Mouse (Mus musculus) liver, embryonic 14.5 days (tissue): ENCODE data around the gene Actn2. TPM values are rescaled to one million over a fixed set of nuclear protein-coding genes. Genes with fewer than 3 reads are reported as not detected.

ENCODE experiments used
- ATAC-seq: fragments of 200-750 bp; cut with Nextera tagmentation; 2 replicates; pipeline ENCODE4 v1.8.0; 2017; ENCODE audit warnings: moderate number of reproducible peaks, mild to moderate bottlenecking, moderate library complexity; ENCODE audit not compliant: insufficient read depth
- DNase-seq, 3 experiments: peaks; one replicate each; pipeline ENCODE4 v3.0.0-alpha.2; 2012 to 2013; ENCODE audit warnings: low read depth in 3 of 3, low spot score in 3 of 3
- H3K27ac ChIP-seq: fragments of 300-500 bp; sonication (generic); 2 replicates; pipeline ENCODE4 v1.5.1; 2014; ENCODE audit warnings: moderate library complexity, mild to moderate bottlenecking, control low read depth, inconsistent platforms
- H3K27me3 ChIP-seq: fragments of 300-500 bp; sonication (generic); 2 replicates; pipeline ENCODE4 v1.6.1; 2014; ENCODE audit warnings: mild to moderate bottlenecking, low read length, moderate library complexity; ENCODE audit not compliant: control insufficient read depth, insufficient read depth
- H3K36me3 ChIP-seq: fragments of 300-500 bp; sonication (generic); replicated peaks from 2 replicates; pipeline ENCODE4 v1.6.1; 2014; ENCODE audit warnings: low read depth; ENCODE audit not compliant: control insufficient read depth, insufficient read depth
- H3K4me1 ChIP-seq, 2 experiments: fragments of 200-500 bp in 1 of 2; fragments of 300-500 bp in 1 of 2; sonication (generic) in 1 of 2; replicated peaks; 2 replicates each; pipeline ENCODE4 v1.6.1; 2012 to 2014; ENCODE audit warnings: antibody characterized with exemption in 1 of 2, inconsistent platforms in 1 of 2, low read length in 1 of 2; ENCODE audit not compliant: control insufficient read depth in 2 of 2, insufficient read depth in 2 of 2
- H3K4me2 ChIP-seq: fragments of 300-500 bp; sonication (generic); 2 replicates; pipeline ENCODE4 v1.6.1; 2014; ENCODE audit warnings: low read depth, mild to moderate bottlenecking, control low read depth, moderate library complexity
- H3K4me3 ChIP-seq, 2 experiments: fragments of 200-500 bp in 1 of 2; fragments of 300-500 bp in 1 of 2; sonication (generic) in 1 of 2; 2 replicates each; pipeline ENCODE4 v1.5.1; 2012 to 2014; ENCODE audit warnings: low read depth in 2 of 2, low read length in 2 of 2, mild to moderate bottlenecking in 2 of 2, control low read depth in 1 of 2, inconsistent platforms in 1 of 2, moderate library complexity in 1 of 2; ENCODE audit not compliant: insufficient read depth in 1 of 2
- H3K9ac ChIP-seq: fragments of 300-500 bp; sonication (generic); replicated peaks from 2 replicates; pipeline ENCODE4 v1.6.1; 2014; ENCODE audit warnings: mild to moderate bottlenecking, control low read depth, moderate library complexity
- H3K9me3 ChIP-seq: fragments of 300-500 bp; sonication (generic); 2 replicates; pipeline ENCODE4 v1.6.1; 2016; ENCODE audit warnings: low read length, mixed read lengths; ENCODE audit not compliant: control insufficient read depth
- CTCF ChIP-seq: IDR thresholded peaks from 2 replicates; pipeline ENCODE4 v1.5.1; 2016; ENCODE audit warnings: antibody characterized with exemption, low read depth, control low read depth
- EP300 ChIP-seq: IDR thresholded peaks from 2 replicates; pipeline ENCODE4 v1.6.1; 2016; ENCODE audit warnings: antibody characterized with exemption, low read depth
- WGBS: fragments of 180-500 bp; shearing (Covaris S2); extraction: QIAGEN DNeasy Blood & Tissue Kit; methylation state at CpG from one replicate; pipeline ENCODE4 v1.1.7; 2014; ENCODE audit not compliant: insufficient replicate concordance; 5-methylcytosine and 5-hydroxymethylcytosine counted together
- polyA plus RNA-seq, 2 experiments: library from polyadenylated mRNA; depleted of rRNA in 1 of 2; stranded (reverse) in 1 of 2; unstranded in 1 of 2; fragments of >200 nt; fragmentation: Nextera tagmentation in 1 of 2; extraction: Ambion mirVana in 1 of 2; gene quantifications; 2 replicates each; pipeline versions ENCODE4 v1.2.1 to v1.2.3; 2012 to 2014

Gene Actn2
- polyA plus RNA-seq, 2 experiments: 0.16 to 0.37 TPM

DNA sequence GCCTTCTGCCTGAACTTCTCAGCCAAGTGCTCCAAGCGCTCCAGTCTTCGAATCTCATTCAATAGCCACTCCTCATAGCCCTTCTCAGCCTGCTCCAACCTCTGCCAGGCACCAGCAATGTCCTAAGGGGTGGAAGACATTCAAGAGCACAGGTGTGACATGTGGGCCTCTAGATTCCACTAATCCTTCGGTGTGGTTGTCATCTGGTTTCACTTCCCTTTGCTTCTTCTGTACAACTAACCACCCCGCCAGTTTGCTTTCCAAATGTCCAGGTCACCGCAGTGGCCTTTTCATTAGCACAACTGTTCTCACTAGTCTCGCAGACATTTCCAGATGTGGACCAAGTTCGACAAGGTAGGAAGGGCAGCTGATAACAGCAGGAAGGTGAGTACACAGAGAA is 49.9 kb downstream of the Actn2 start:
- 70% methylated on average over 7 of the region's 7 CpGs for WGBS
- DNase-seq (no peak), ATAC-seq (no peak)
- Histone ChIP-seq H3K27me3 (no peaks in the 10 kb centered on the region), H3K9me3 (no peaks in the 10 kb centered on the region), H3K9ac (no peak overlapping the region), H3K27ac (no peak overlapping the region), H3K36me3 (no peaks in the 10 kb centered on the region), H3K4me1 (no peaks in the 10 kb centered on the region), H3K4me3 (no peak overlapping the region), H3K4me2 (no peak overlapping the region)
- TF ChIP-seq CTCF: no peak
- TF ChIP-seq EP300: no peak

GRCm38 (mm10) chr13:12284528-12284927 is 56.0 kb downstream of the Actn2 start:
- Histone ChIP-seq H3K36me3 (no peaks in the 10 kb centered on the region), H3K27ac (no peak overlapping the region), H3K9me3 (no peaks in the 10 kb centered on the region), H3K27me3 (no peaks in the 10 kb centered on the region), H3K4me3 (no peak overlapping the region), H3K9ac (no peak overlapping the region), H3K4me2 (no peak overlapping the region), H3K4me1 (no peaks in the 10 kb centered on the region)
- ATAC-seq (no peak), DNase-seq (no peak)
- WGBS: 85% methylated on average over 11 of the region's 11 CpGs
- TF ChIP-seq EP300 (no peak), CTCF (no peak)

DNA sequence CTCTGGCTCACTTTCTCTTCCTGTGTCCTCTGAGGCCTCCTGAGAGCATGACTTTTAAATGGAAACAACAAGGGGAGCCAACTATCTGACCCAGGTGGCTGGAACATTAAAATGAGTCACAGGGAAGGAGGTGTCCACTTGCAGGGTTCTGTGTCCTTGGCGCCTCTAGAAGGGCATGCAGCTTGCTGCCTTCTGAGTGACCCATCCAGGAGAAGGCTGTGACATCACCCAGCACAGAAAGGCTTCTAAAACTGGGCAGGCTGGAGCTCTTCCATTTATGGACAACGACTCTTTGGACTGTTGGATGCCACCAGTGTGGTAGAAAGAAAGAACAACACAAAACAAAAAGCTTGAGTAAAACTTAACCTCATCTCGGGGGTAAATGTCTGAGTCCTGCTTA is 56.7 kb downstream of the Actn2 start:
- TF ChIP-seq CTCF: no peak
- TF ChIP-seq EP300: no peak
- 58% methylated on average over 3 of the region's 3 CpGs for WGBS
- Histone ChIP-seq H3K27ac (no peak overlapping the region), H3K9ac (no peak overlapping the region), H3K36me3 (no peaks in the 10 kb centered on the region), H3K9me3 (no peaks in the 10 kb centered on the region), H3K4me2 (no peak overlapping the region), H3K27me3 (no peaks in the 10 kb centered on the region), H3K4me1 (no peaks in the 10 kb centered on the region), H3K4me3 (no peak overlapping the region)
- ATAC-seq (no peak), DNase-seq (no peak)

- H3K9ac ChIP-seq: no peak overlapping the region
- DNase-seq (no peak), ATAC-seq (no peak)
- no peak for TF ChIP-seq EP300
- TF ChIP-seq CTCF: no peak
- H3K4me3 ChIP-seq: no peak overlapping the region
- no peaks in the 10 kb centered on the region for H3K27me3 ChIP-seq
- no peaks in the 10 kb centered on the region for H3K36me3 ChIP-seq
- H3K9me3 ChIP-seq: no peaks in the 10 kb centered on the region
- H3K4me2 ChIP-seq: no peak overlapping the region
- H3K27ac ChIP-seq: no peak overlapping the region
- WGBS: 64% methylated on average over 6 of the region's 6 CpGs
- H3K4me1 ChIP-seq: no peaks in the 10 kb centered on the region
Measured at GRCm38 (mm10) chr13:12274721-12275120, 65.8 kb downstream of the Actn2 start.

DNA sequence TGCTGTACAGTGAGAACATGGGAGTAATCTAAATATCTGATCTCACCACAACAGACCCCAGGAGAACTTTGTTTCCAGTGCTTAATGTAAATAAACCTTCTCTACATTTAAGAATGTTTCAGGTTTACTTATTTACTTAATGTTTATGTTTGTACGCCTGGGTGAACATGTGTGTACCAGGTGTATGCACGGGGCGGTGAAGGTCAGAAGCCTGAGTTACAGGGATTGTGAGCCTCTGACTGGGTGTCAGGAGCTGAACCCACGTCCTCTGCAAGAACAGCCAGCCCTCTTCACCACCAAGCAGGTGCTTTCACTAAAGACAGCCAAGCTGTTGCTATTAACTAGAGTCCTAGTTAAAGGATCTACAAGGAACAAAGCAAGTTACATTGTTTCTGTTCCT is 66.3 kb downstream of the Actn2 start:
- Histone ChIP-seq H3K9ac (no peak overlapping the region), H3K4me1 (no peaks in the 10 kb centered on the region), H3K9me3 (no peaks in the 10 kb centered on the region), H3K27ac (no peak overlapping the region), H3K27me3 (no peaks in the 10 kb centered on the region), H3K36me3 (no peaks in the 10 kb centered on the region), H3K4me2 (no peak overlapping the region), H3K4me3 (no peak overlapping the region)
- ATAC-seq: no peak
- DNase-seq: no peak
- 70% methylated on average over 4 of the region's 4 CpGs for WGBS
- no peak for TF ChIP-seq CTCF

DNA sequence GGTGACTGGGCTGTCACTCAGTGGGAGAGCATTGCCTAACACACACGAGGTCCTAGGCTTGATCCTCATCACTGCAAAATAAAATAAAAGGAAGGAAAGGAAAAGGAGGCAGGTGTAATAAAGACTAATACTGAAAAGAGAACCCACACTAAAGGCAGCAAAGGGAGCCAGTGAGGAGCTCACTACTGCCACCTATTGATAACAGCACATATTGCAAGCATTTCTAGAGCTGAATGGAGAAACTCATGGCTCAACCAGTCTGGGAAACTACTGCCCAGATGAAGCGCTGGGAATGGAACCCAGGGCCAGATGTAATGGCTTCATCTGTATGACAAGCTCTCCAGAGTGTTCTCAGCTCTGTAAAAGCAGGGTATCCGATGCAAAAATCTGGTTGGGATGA is 67.6 kb downstream of the Actn2 start:
- 32% methylated on average over 3 of the region's 3 CpGs for WGBS
- Histone ChIP-seq H3K9ac (no peak overlapping the region), H3K4me2 (no peak overlapping the region), H3K36me3 (no peaks in the 10 kb centered on the region), H3K4me3 (no peak overlapping the region), H3K4me1 (no peaks in the 10 kb centered on the region), H3K9me3 (no peaks in the 10 kb centered on the region), H3K27ac (no peak overlapping the region), H3K27me3 (no peaks in the 10 kb centered on the region)
- ATAC-seq (no peak), DNase-seq (no peak)
- TF ChIP-seq CTCF (peak; percentile 84), EP300 (no peak)
